Mouse (Mus musculus) fibroblast of lung, adult 2 months (primary cell): ENCODE data around the gene S100z.

ENCODE experiments used
- DNase-seq: peaks from one replicate; pipeline ENCODE4 v3.0.0-alpha.2; 2011; ENCODE audit warnings: low read depth

S100z gene

GRCm38 (mm10) chr13:95478671-95479413, at the start of gene S100z:
Gene S100z, minus strand, starts transcription at chr13:95478721.
- DNase-seq = no peak

DNA sequence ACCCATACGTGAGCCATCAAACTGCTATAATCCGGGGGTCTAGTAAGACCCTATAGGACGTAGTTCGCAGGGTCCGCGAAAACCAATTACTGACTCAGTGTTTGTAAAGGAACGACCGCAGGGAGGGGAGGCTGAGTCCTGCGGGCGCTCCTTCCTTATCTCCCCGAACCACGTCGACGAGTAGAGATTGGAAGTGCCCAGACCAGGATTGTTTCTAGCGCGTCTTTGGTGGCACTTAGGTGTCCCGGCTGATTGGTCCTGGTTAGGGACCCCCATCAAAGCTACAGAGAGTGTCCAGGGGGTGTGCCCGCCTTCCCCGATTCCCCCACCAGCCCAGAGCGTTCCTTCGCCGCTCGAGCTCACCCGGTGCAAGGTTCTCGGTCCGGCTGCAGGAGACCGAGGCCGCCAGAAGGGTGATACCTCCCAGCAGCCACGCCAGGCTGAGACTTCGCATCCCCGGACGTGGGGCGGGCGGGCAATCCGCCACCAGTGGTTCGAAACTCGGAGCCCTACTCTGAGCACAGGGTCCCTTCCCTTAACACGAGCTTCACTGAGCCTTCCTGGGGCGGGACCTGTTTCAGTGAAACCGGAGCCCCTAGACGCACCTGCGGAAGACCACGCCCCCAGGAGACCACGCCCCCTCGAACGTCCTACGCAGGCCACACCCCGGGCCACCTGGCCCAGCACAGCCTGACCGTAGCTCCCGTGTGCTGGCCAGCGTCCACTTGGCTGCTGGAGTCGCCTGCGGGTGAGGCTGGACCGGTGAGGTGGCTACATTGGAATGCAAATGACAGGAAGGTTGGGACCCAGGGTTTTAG, 46.4 kb upstream of the S100z start, which contains the start of gene F2rl1:
F2rl1 (minus strand) TSS at position 554 of the 818 bp plus-strand sequence.
- DNase-seq = no peak

GRCm38 (mm10) chr13:95524424-95524673, 45.8 kb upstream of the S100z start:
- DNase-seq = no peak

- no peak for DNase-seq
Observed at GRCm38 (mm10) chr13:95523659-95524423, 45.3 kb upstream of the S100z start.

- DNase-seq = no peak
Observed at GRCm38 (mm10) chr13:95522176-95522575, 43.7 kb upstream of the S100z start.

DNA sequence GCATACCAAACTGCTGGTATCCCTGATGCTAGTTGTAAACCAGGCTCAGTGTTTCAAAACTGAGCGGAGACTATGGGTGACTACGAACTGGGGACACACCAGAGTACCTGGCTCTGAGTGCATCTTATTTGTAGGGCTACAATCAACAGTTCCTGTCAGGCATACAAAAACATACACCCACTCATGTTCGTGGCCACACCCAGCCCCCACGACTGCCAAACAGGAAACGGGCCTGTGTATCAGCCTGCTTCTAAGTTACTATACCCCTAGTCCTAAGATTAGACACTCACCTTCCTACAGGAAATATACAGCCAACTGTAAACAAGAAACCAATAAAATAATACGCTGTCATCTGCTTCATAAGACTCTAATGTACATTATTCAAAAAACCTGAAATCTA, 42.5 kb upstream of the S100z start:
- DNase-seq = no peak

GRCm38 (mm10) chr13:95514756-95515155, 36.2 kb upstream of the S100z start:
- DNase-seq = no peak

- no peak for DNase-seq
Observed at GRCm38 (mm10) chr13:95510054-95510453, 31.5 kb upstream of the S100z start.

DNA sequence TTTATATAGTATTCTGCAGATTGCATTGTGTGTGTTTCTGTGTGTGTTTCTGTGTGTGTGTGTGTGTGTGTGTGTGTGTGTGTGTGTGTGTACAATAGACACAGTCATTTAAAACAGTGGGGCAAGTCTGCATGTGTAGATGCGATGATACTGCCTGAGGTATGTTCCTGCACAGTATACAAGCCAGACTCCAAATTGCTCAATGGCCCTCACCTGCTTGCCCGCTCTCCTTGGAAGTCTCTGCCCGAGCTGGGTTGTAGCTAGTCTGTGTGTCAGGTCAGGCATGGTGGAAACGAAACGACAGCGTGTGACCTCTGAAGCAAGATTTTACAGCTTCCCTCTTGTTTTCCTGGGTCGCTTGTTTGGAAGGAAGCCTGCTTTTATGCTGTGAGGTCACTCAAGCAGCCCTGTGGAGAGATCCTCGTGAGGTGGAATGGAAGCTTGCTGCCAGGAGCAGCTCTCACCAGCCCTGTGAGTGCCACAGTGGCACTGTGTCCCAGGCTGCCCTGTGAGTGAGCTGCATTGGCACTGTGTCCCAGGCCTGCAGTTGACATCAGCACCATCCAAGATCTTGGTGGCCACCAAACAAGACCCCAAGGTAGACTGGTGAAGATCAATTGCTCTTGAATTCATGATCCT, 24.9 kb upstream of the S100z start:
- no peak for DNase-seq

- no peak for DNase-seq
Observed at GRCm38 (mm10) chr13:95496601-95497000, 18.1 kb upstream of the S100z start.

DNA sequence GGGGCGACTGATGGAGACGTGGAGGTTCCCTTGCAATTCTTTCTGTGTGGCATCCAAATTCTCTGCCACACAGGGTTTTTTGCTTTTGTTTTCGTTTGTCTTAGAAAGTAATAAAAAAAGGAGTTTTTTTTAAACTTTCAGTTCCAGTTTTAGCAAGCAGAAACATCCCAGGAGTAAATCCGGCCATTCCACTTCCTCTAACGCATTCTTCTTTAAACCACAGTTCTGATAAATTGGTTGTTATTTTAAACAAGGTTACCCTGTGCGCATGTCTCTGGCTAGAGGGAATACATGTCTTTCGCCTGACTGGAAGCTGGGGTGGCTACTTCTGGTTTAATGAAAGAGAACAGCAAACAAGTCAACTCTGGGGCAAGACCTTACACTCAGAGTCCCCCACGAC, 16.3 kb upstream of the S100z start:
- DNase-seq = no peak

GRCm38 (mm10) chr13:95493296-95493695, 14.8 kb upstream of the S100z start:
- no peak for DNase-seq

DNA sequence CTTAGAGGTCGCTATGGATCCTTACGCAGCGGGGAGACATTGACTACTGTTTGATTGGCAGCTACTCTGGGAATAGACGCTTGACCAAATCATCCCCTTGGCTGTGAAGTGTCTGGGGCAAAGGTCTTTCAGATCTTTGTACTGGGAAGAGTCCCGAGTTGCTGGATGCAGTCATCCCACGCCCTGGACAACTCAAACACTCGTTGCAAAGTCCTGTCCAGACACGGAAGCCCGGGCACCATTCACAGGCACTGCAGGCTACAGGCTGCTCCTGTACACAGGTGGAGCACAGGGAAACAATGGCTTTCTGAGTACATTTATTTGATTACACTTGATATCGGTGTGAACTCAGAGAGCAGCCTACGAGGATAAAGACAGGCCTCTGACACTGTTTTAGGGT, 12.8 kb upstream of the S100z start:
- DNase-seq = no peak

DNA sequence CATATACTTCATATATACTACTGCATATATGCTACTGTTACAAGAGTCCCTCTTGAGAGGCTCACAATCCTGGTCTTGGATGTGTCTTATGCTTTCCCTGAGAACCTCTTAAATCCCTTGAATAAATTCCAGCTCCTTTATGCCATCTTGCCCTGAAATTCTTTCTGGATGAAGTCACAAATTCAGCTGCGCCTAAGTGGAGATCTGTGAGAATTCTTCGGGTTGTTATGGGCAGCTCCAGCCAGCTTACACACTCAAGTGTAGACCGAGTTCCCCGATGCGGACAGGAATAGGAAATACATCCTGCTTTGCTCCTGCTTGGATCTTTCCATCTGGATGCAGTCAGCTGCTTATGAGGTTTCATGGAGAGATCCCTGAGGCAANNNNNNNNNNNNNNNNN, 6.1 kb upstream of the S100z start:
- peak; percentile 57 for DNase-seq

- DNase-seq = peak; percentile 49
Observed at GRCm38 (mm10) chr13:95481428-95481827, 2.9 kb upstream of the S100z start.

DNA sequence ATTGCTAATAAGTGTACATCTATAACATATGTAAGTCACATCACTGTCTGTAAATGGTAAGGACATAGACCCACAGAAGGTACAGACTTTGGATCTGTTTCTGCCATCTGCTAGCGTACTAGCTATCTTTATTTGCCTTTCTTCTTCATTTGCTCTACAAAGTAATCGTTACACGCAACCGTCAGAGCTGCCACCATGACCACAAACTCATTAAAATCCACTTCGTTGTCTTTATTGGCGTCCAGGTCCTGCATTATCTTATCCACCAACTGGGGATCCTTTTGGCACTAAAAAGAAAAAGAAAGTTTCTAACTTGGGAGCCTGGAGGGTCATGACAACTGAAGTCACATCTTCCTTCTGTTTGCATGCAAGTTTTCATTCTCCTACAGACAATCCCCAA, 1.3 kb downstream of the S100z start:
- no peak for DNase-seq

- DNase-seq = no peak
Observed at GRCm38 (mm10) chr13:95475124-95475523, 3.4 kb downstream of the S100z start.

GRCm38 (mm10) chr13:95474294-95474693, 4.2 kb downstream of the S100z start:
- DNase-seq = no peak

DNA sequence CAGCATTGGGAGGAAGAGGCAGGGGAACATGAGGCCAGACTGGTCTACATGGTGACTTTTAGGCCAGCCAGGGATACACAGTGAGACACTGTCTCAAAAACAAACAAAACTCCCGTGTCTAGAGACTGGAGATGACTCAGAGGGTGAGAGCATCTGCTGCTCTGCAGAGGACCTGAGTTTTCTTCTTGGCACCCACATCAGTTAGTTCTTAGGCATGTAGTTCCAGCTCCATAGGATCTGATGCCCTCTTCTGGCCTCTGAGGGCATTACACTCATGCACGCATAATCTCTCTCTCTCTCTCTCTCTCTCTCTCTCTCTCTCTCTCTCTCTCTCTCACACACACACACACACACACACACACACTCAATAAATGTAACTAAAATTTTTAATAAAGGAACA, 7.6 kb downstream of the S100z start:
- no peak for DNase-seq

GRCm38 (mm10) chr13:95451529-95451928, 27.0 kb downstream of the S100z start:
- DNase-seq = peak; percentile 65

- peak; percentile 10 for DNase-seq
Observed at GRCm38 (mm10) chr13:95450636-95451210, 27.8 kb downstream of the S100z start.

DNA sequence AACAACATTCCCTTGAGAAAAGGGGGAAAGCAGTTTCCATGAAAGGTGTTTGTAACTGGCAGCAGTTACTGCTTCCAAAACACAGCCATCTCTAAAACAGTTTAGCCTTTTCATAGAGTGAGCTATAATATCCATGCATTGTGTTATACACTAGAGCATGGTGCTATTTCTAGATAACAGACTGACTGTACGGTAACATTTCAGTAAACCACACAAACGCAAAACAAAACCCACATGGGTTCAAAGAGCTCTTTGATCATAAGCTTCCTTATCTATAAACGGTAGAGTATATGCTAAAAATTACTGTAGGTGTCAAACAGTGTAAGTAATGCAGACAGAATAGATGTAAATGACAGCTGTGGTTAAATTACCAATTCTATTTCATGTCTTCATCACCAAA, 28.8 kb downstream of the S100z start:
- no peak for DNase-seq
